Mouse (Mus musculus) CH12.LX (cell line): Measurements from ENCODE around the gene Prrg2. TPM values are rescaled to one million over a fixed set of nuclear protein-coding genes. Genes with fewer than 3 reads are reported as not detected.
A peak's percentile ranks its signal among the peaks of the same experiment; 100 is the strongest.

Experiments
- DNase-seq: peaks from one replicate; pipeline ENCODE4 v3.0.0-alpha.2; 2013; ENCODE audit errors: extremely low read depth
- H3K27ac ChIP-seq: 2 replicates; pipeline ENCODE4 v1.5.1; 2012; ENCODE audit warnings: low read depth, mild to moderate bottlenecking, control low read depth, moderate library complexity; ENCODE audit not compliant: insufficient read depth
- H3K27me3 ChIP-seq: replicated peaks from 2 replicates; pipeline ENCODE3; 2012; ENCODE audit warnings: inconsistent platforms
- H3K36me3 ChIP-seq, 2 experiments: replicated peaks in 1 of 2; 2 replicates each; pipeline versions ENCODE3 to v1.6.1; 2012; ENCODE audit warnings: inconsistent platforms in 1 of 2, low read length in 1 of 2, mild to moderate bottlenecking in 1 of 2, mixed read lengths in 1 of 2, moderate library complexity in 1 of 2; ENCODE audit not compliant: control insufficient read depth in 1 of 2, insufficient read depth in 1 of 2
- H3K4me1 ChIP-seq, 2 experiments: 2 replicates each; pipeline ENCODE4 v1.6.1; 2012; ENCODE audit warnings: inconsistent platforms in 1 of 2, moderate library complexity in 1 of 2; ENCODE audit not compliant: insufficient read depth in 2 of 2, control insufficient read depth in 1 of 2
- H3K4me2 ChIP-seq: 2 replicates; pipeline ENCODE4 v1.6.1; 2012; ENCODE audit warnings: low read depth, mild to moderate bottlenecking, control low read depth; ENCODE audit not compliant: poor library complexity, insufficient read depth, severe bottlenecking
- H3K4me3 ChIP-seq, 3 experiments: fragments of 150-350 bp in 1 of 3; sonication (generic) in 1 of 3; replicated peaks in 1 of 3; 2 replicates each; pipeline versions ENCODE3 to v1.5.1; 2011 to 2012; ENCODE audit warnings: low read depth in 2 of 3, low read length in 2 of 3, mild to moderate bottlenecking in 2 of 3, moderate library complexity in 2 of 3, control low read depth in 1 of 3, improper control_type of control experiment in 1 of 3, inconsistent platforms in 1 of 3, mixed read lengths in 1 of 3; ENCODE audit not compliant: poor library complexity in 1 of 3
- H3K79me2 ChIP-seq: replicated peaks from 2 replicates; pipeline ENCODE4 v1.6.1; 2012; ENCODE audit warnings: mild to moderate bottlenecking, moderate library complexity; ENCODE audit not compliant: control insufficient read depth, poor library complexity, insufficient read depth, severe bottlenecking; ENCODE audit errors: extremely low read depth
- H3K9ac ChIP-seq: 2 replicates; pipeline ENCODE4 v1.6.1; 2012; ENCODE audit warnings: low read depth, mild to moderate bottlenecking, control low read depth, moderate library complexity; ENCODE audit not compliant: insufficient read depth
- H3K9me3 ChIP-seq: replicated peaks from 2 replicates; pipeline ENCODE3; 2012; ENCODE audit warnings: low read length, inconsistent platforms, mixed read lengths
- BHLHE40 ChIP-seq: IDR thresholded peaks from 2 replicates; pipeline ENCODE4 v1.6.1; 2011; ENCODE audit warnings: mild to moderate bottlenecking, low read depth, low read length, improper control_type of control experiment
- ELF1 ChIP-seq: IDR thresholded peaks from 2 replicates; pipeline ENCODE4 v1.6.1; 2014; ENCODE audit warnings: low read depth, mild to moderate bottlenecking, inconsistent platforms, low read length, improper control_type of control experiment
- JUN ChIP-seq: IDR thresholded peaks from 2 replicates; pipeline ENCODE4 v1.6.1; 2011; ENCODE audit warnings: low read depth, mild to moderate bottlenecking, low read length, improper control_type of control experiment, moderate library complexity; ENCODE audit not compliant: insufficient read depth
- JUND ChIP-seq: conservative IDR thresholded peaks from 2 replicates; pipeline ENCODE4 v1.6.1; 2011; ENCODE audit warnings: low read depth, low read length, improper control_type of control experiment
- MAZ ChIP-seq: IDR thresholded peaks from 2 replicates; pipeline ENCODE4 v1.6.1; 2012; ENCODE audit warnings: low read depth, mild to moderate bottlenecking, inconsistent platforms, low read length, improper control_type of control experiment, moderate library complexity
- MEF2A ChIP-seq: IDR thresholded peaks from 2 replicates; pipeline ENCODE4 v1.6.1; 2014; ENCODE audit warnings: low read depth, mild to moderate bottlenecking, inconsistent platforms, low read length, improper control_type of control experiment, borderline replicate concordance
- MYC ChIP-seq: IDR thresholded peaks from 2 replicates; pipeline ENCODE4 v1.6.1; 2011; ENCODE audit warnings: low read depth, mild to moderate bottlenecking, improper control_type of control experiment, low read length
- NRF1 ChIP-seq: IDR thresholded peaks from 2 replicates; pipeline ENCODE4 v1.6.1; 2014; ENCODE audit warnings: low read depth, mild to moderate bottlenecking, inconsistent platforms, low read length, improper control_type of control experiment, moderate library complexity
- SMC3 ChIP-seq: IDR thresholded peaks from 2 replicates; pipeline ENCODE4 v1.6.1; 2011; ENCODE audit warnings: low read depth, low read length, improper control_type of control experiment
- dilution Hi-C: fragments of 300-500 bp; cut with MboI; formaldehyde crosslinking; loops from 2 replicates; pipeline ENCODE4 v1.14.3; 2020; ENCODE audit warnings: low sequenced_read_pairs; ENCODE audit not compliant: extremely low pct_unique_long_range_greater_than_20kb, extremely low pct_ligation_motif_present
- in situ Hi-C: fragments of 300-500 bp; cut with MboI; formaldehyde crosslinking; loops from 3 replicates; pipeline ENCODE4 v1.14.3; 2019; ENCODE audit warnings: low sequenced_read_pairs, low pct_ligation_motif_present, low pct_unique_long_range_greater_than_20kb, mixed read lengths
- polyA plus RNA-seq: library from polyadenylated mRNA; unstranded; fragments of >175 nt; gene quantifications from 2 replicates; pipeline ENCODE4 v1.2.1, GENCODE M21; 2012; ENCODE audit warnings: low read depth; ENCODE audit not compliant: insufficient read length
- total RNA-seq, 2 experiments: library from RNA; depleted of rRNA; stranded (reverse); fragments of 300-350 nt in 1 of 2; fragments of >200 nt in 1 of 2; gene quantifications; 2 replicates each; pipeline ENCODE4 v1.2.3; 2012 to 2014

Gene Prrg2
- total and polyA plus RNA-seq, 3 experiments = 6.7 to 7.2 (median 7.1) TPM

GRCm38 (mm10) chr7:45077322-45077721 lies 14.8 kb upstream of the Prrg2 start:
- Histone ChIP-seq H3K27ac (no peak overlapping the region), H3K9ac (no peak overlapping the region), H3K79me2 (peaks cover 6% of the 10 kb centered on the region; the same call in 1 of the 2 replicates), H3K9me3 (no peaks in the 10 kb centered on the region), H3K36me3 (peaks cover 47 to 58% of the 10 kb centered on the region in 2 experiments), H3K4me1 (peaks cover 4 to 8% of the 10 kb centered on the region in 2 experiments; a peak in 1 of 4 replicates), H3K4me2 (no peak overlapping the region), H3K4me3 (no peak overlapping the region), H3K27me3 (no peaks in the 10 kb centered on the region)
- TF ChIP-seq ELF1 (no peak), MEF2A (no peak), MAZ (no peak)
- dilution Hi-C loops (no loop called here), in situ Hi-C loops (no loop called here)
- DNase-seq = no peak

GRCm38 (mm10) chr7:45076501-45076900 lies 14.0 kb upstream of the Prrg2 start:
- TF ChIP-seq JUND (no peak), MYC (no peak), BHLHE40 (no peak), JUN (no peak), SMC3 (no peak)
- TF ChIP-seq, all 38 proteins: peak for 0
- H3K4me3 ChIP-seq = no peak overlapping the region
- peaks cover 4 to 8% of the 10 kb centered on the region in 2 experiments; a peak in 1 of 4 replicates for H3K4me1 ChIP-seq
- peaks cover 47 to 58% of the 10 kb centered on the region in 2 experiments for H3K36me3 ChIP-seq
- dilution Hi-C loops = no loop called here
- no peak for DNase-seq
- in situ Hi-C loops = no loop called here
- no peak overlapping the region for H3K4me2 ChIP-seq
- peaks cover 9% of the 10 kb centered on the region; the same call in 1 of the 2 replicates for H3K79me2 ChIP-seq
- H3K27ac ChIP-seq = no peak overlapping the region; the same call in 1 of the 2 replicates
- H3K9ac ChIP-seq = no peak overlapping the region
- no peaks in the 10 kb centered on the region for H3K27me3 ChIP-seq
- no peaks in the 10 kb centered on the region for H3K9me3 ChIP-seq

GRCm38 (mm10) chr7:45075405-45075804 lies 12.9 kb upstream of the Prrg2 start:
- peaks cover 47 to 62% of the 10 kb centered on the region in 2 experiments for H3K36me3 ChIP-seq
- H3K4me2 ChIP-seq = no peak overlapping the region
- H3K9ac ChIP-seq = no peak overlapping the region
- H3K9me3 ChIP-seq = no peaks in the 10 kb centered on the region
- no peak overlapping the region for H3K27ac ChIP-seq
- in situ Hi-C loops = no loop called here
- H3K27me3 ChIP-seq = no peaks in the 10 kb centered on the region
- DNase-seq = no peak
- no peak overlapping the region for H3K4me3 ChIP-seq
- peaks cover 7 to 8% of the 10 kb centered on the region in 2 experiments; a peak in 2 of 4 replicates for H3K4me1 ChIP-seq
- H3K79me2 ChIP-seq = peaks cover 10% of the 10 kb centered on the region; the same call in 1 of the 2 replicates
- dilution Hi-C loops = no loop called here
- TF ChIP-seq NRF1 (no peak), MEF2A (peak; percentile 46; the same call in 1 of the 2 replicates)
